Mouse (Mus musculus): Measurements from ENCODE around the gene Cenps. TPM values are rescaled to one million over a fixed set of nuclear protein-coding genes. Genes with fewer than 3 reads are reported as not detected.

The Cenps gene
- 10.6 and 11.5 TPM in 2 replicates for polyA plus RNA-seq (2015; fragmentation: Nextera tagmentation; extraction: Ambion mirVana)

- H3K9me3 ChIP-seq (ENCODE audit: control insufficient read depth, low read length): no peaks in the 10 kb centered on the region
- peak within 1 kb of the TSS; percentile 74 for H3K27ac ChIP-seq (replicated peaks)
- H3K9ac ChIP-seq (ENCODE audit: low read length): peak within 1 kb of the TSS; percentile 61
- no peaks in the 10 kb centered on the region for H3K36me3 ChIP-seq (ENCODE audit: control insufficient read depth, insufficient read depth, low read length)
- WGBS: 1% methylated on average over 68 of the region's 68 CpGs
- ATAC-seq (ENCODE audit: low FRiP score, low TSS enrichment): peak; percentile 92
- peak within 1 kb of the TSS; percentile 59 for H3K4me3 ChIP-seq (ENCODE audit: low read depth, low read length)
- DNase-seq (ENCODE audit: low spot score): peak; percentile 93
- no peaks in the 10 kb centered on the region for H3K4me1 ChIP-seq (replicated peaks; ENCODE audit: control insufficient read depth, insufficient read depth)
- peak within 1 kb of the TSS; percentile 74 for H3K4me2 ChIP-seq (replicated peaks; ENCODE audit: low read depth)
- no peaks in the 10 kb centered on the region for H3K27me3 ChIP-seq (ENCODE audit: control insufficient read depth, insufficient read depth, low read length)
- peak; percentile 97 for TF ChIP-seq CTCF (IDR thresholded peaks at IDR 0.05; ENCODE audit: low read depth)
- TF ChIP-seq EP300 (optimal IDR thresholded peaks at IDR 0.05): no peak
Observed at GRCm38 (mm10) chr4:149136982-149137770, at the start of gene Cenps. Cenps (minus strand) TSS chr4:149137629.

- H3K36me3 ChIP-seq (ENCODE audit: control insufficient read depth, insufficient read depth, low read length): peaks cover 23% of the 10 kb centered on the region
- WGBS: 63% methylated on average over 4 of the region's 4 CpGs
- TF ChIP-seq EP300 (optimal IDR thresholded peaks at IDR 0.05) (no peak), CTCF (IDR thresholded peaks at IDR 0.05; ENCODE audit: low read depth) (peak; percentile 69)
Observed at GRCm38 (mm10) chr4:149182755-149183154, 45.3 kb upstream of the Cenps start.

GRCm38 (mm10) chr4:149182192-149182591 is 44.8 kb upstream of the Cenps start:
- no peaks in the 10 kb centered on the region for H3K4me1 ChIP-seq (replicated peaks; ENCODE audit: control insufficient read depth, insufficient read depth)
- peaks cover 18% of the 10 kb centered on the region for H3K36me3 ChIP-seq (ENCODE audit: control insufficient read depth, insufficient read depth, low read length)
- 79% methylated on average over 7 of the region's 7 CpGs for WGBS
- no peak overlapping the region for H3K4me2 ChIP-seq (replicated peaks; ENCODE audit: low read depth)
- TF ChIP-seq EP300 (optimal IDR thresholded peaks at IDR 0.05) (no peak), CTCF (IDR thresholded peaks at IDR 0.05; ENCODE audit: low read depth) (no peak)
- no peaks in the 10 kb centered on the region for H3K9me3 ChIP-seq (ENCODE audit: control insufficient read depth, low read length)
- DNase-seq (ENCODE audit: low spot score) (no peak), ATAC-seq (ENCODE audit: low FRiP score, low TSS enrichment) (no peak)
- no peak overlapping the region for H3K27ac ChIP-seq (replicated peaks)
- no peak overlapping the region for H3K4me3 ChIP-seq (ENCODE audit: low read depth, low read length)
- no peak overlapping the region for H3K9ac ChIP-seq (ENCODE audit: low read length)
- H3K27me3 ChIP-seq (ENCODE audit: control insufficient read depth, insufficient read depth, low read length): no peaks in the 10 kb centered on the region

More at GRCm38 (mm10) chr4:149182755-149183154, 45.3 kb upstream of the Cenps start:
- no peak overlapping the region for H3K9ac ChIP-seq (ENCODE audit: low read length)
- no peak overlapping the region for H3K27ac ChIP-seq (replicated peaks)
- H3K4me2 ChIP-seq (replicated peaks; ENCODE audit: low read depth): no peak overlapping the region
- no peak for DNase-seq (ENCODE audit: low spot score)
- no peak overlapping the region for H3K4me3 ChIP-seq (ENCODE audit: low read depth, low read length)
- no peaks in the 10 kb centered on the region for H3K4me1 ChIP-seq (replicated peaks; ENCODE audit: control insufficient read depth, insufficient read depth)
- no peaks in the 10 kb centered on the region for H3K27me3 ChIP-seq (ENCODE audit: control insufficient read depth, insufficient read depth, low read length)
- no peaks in the 10 kb centered on the region for H3K9me3 ChIP-seq (ENCODE audit: control insufficient read depth, low read length)
- ATAC-seq (ENCODE audit: low FRiP score, low TSS enrichment): no peak

GRCm38 (mm10) chr4:149179573-149179972 is 42.1 kb upstream of the Cenps start:
- Histone ChIP-seq H3K27me3 (ENCODE audit: control insufficient read depth, insufficient read depth, low read length) (no peaks in the 10 kb centered on the region), H3K9me3 (ENCODE audit: control insufficient read depth, low read length) (no peaks in the 10 kb centered on the region), H3K4me3 (ENCODE audit: low read depth, low read length) (no peak overlapping the region), H3K27ac (replicated peaks) (0 out of 2 replicates have a peak overlapping the region, but pooled peaks have one; percentile 30), H3K9ac (ENCODE audit: low read length) (no peak overlapping the region), H3K4me1 (replicated peaks; ENCODE audit: control insufficient read depth, insufficient read depth) (no peaks in the 10 kb centered on the region), H3K4me2 (replicated peaks; ENCODE audit: low read depth) (no peak overlapping the region), H3K36me3 (ENCODE audit: control insufficient read depth, insufficient read depth, low read length) (peaks cover 10% of the 10 kb centered on the region; the same call in 1 of the 2 replicates)
- TF ChIP-seq EP300 (optimal IDR thresholded peaks at IDR 0.05) (no peak), CTCF (IDR thresholded peaks at IDR 0.05; ENCODE audit: low read depth) (peak; percentile 30)
- WGBS: 55% methylated on average over 4 of the region's 4 CpGs
- ATAC-seq (ENCODE audit: low FRiP score, low TSS enrichment): peak; percentile 55
- DNase-seq (ENCODE audit: low spot score): no peak

DNA sequence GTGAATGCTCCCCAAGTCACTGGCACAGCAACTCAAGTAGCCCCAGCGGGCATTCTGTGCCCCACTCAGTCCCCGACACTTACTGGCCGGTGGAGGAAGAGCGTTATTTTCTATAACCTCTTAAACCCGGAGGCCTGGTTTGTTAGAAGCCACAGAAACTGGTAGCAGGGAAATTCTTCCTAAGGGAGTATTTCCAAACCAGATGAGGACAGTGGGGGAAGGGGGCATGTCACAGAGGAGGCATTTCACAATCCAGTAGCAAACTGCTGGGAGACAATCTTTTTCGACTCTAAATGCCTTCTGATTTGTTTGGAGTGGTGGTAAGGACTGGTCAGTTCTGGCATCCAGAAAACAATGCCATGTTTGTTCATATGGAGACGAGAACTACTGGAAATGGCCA is 41.7 kb upstream of the Cenps start:
- no peak for ATAC-seq (ENCODE audit: low FRiP score, low TSS enrichment)
- Histone ChIP-seq H3K9ac (ENCODE audit: low read length) (no peak overlapping the region), H3K4me2 (replicated peaks; ENCODE audit: low read depth) (no peak overlapping the region), H3K9me3 (ENCODE audit: control insufficient read depth, low read length) (no peaks in the 10 kb centered on the region), H3K4me1 (replicated peaks; ENCODE audit: control insufficient read depth, insufficient read depth) (no peaks in the 10 kb centered on the region), H3K36me3 (ENCODE audit: control insufficient read depth, insufficient read depth, low read length) (peaks cover 10% of the 10 kb centered on the region; the same call in 1 of the 2 replicates), H3K27ac (replicated peaks) (no peak overlapping the region; the same call in 1 of the 2 replicates), H3K27me3 (ENCODE audit: control insufficient read depth, insufficient read depth, low read length) (no peaks in the 10 kb centered on the region), H3K4me3 (ENCODE audit: low read depth, low read length) (no peak overlapping the region)
- TF ChIP-seq CTCF (IDR thresholded peaks at IDR 0.05; ENCODE audit: low read depth) (no peak), EP300 (optimal IDR thresholded peaks at IDR 0.05) (no peak)
- WGBS: 75% methylated on average over 7 of the region's 7 CpGs
- DNase-seq (ENCODE audit: low spot score): no peak

DNA sequence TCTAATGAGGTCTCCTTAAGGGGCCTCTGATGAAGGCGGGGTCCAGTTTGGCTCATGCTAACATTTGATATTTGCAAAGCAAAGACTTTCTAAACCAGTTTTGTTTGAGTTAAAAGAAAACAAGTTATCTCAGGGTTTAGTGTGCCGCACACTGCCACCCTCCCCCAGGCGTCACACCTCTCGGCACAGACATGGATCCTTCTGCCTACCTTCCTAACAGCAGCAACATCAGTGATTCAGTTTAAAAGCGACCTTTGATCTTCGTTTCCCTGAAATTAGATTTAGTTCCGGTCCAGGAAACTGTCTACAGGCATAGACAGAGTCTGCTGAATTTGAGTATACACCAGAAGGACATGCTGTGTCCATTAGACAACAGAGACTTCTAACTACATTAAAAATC is 40.9 kb upstream of the Cenps start:
- no peak overlapping the region for H3K9ac ChIP-seq (ENCODE audit: low read length)
- peak; percentile 78 for ATAC-seq (ENCODE audit: low FRiP score, low TSS enrichment)
- 51% methylated on average over 7 of the region's 7 CpGs for WGBS

More for the DNA sequence above, 40.9 kb upstream of the Cenps start:
- H3K9me3 ChIP-seq (ENCODE audit: control insufficient read depth, low read length): no peaks in the 10 kb centered on the region
- DNase-seq (ENCODE audit: low spot score): peak; percentile 73
- 0 out of 2 replicates have a peak overlapping the region, but pooled peaks have one; percentile 53 for H3K27ac ChIP-seq (replicated peaks)
- H3K4me2 ChIP-seq (replicated peaks; ENCODE audit: low read depth): no peak overlapping the region
- H3K4me3 ChIP-seq (ENCODE audit: low read depth, low read length): no peak overlapping the region
- H3K36me3 ChIP-seq (ENCODE audit: control insufficient read depth, insufficient read depth, low read length): peaks cover 10% of the 10 kb centered on the region; the same call in 1 of the 2 replicates
- H3K4me1 ChIP-seq (replicated peaks; ENCODE audit: control insufficient read depth, insufficient read depth): no peaks in the 10 kb centered on the region
- TF ChIP-seq EP300 (optimal IDR thresholded peaks at IDR 0.05) (no peak), CTCF (IDR thresholded peaks at IDR 0.05; ENCODE audit: low read depth) (no peak)
- no peaks in the 10 kb centered on the region for H3K27me3 ChIP-seq (ENCODE audit: control insufficient read depth, insufficient read depth, low read length)
